Mouse (Mus musculus) hindbrain, postnatal 0 days (tissue): ENCODE data around the gene Ankrd1. TPM values are rescaled to one million over a fixed set of nuclear protein-coding genes. Genes with fewer than 3 reads are reported as not detected.

Source experiments
- ATAC-seq: fragments of 200-750 bp; cut with Nextera tagmentation; 2 replicates; pipeline ENCODE4 v1.8.0; 2017; ENCODE audit warnings: mild to moderate bottlenecking, moderate TSS enrichment, moderate library complexity
- DNase-seq: peaks from one replicate; pipeline ENCODE4 v3.0.0-alpha.2; 2015; ENCODE audit warnings: low spot score
- H3K27ac ChIP-seq: fragments of 300-500 bp; sonication (generic); 2 replicates; pipeline ENCODE4 v1.5.1; 2014; ENCODE audit warnings: mild to moderate bottlenecking
- H3K27me3 ChIP-seq: fragments of 300-500 bp; sonication (generic); 2 replicates; pipeline ENCODE4 v1.6.1; 2014; ENCODE audit warnings: low read length, mixed read lengths; ENCODE audit not compliant: insufficient read depth
- H3K36me3 ChIP-seq: fragments of 300-500 bp; sonication (generic); 2 replicates; pipeline ENCODE4 v1.6.1; 2014; ENCODE audit warnings: low read length, mixed read lengths; ENCODE audit not compliant: insufficient read depth
- H3K4me1 ChIP-seq: fragments of 300-500 bp; sonication (generic); 2 replicates; pipeline ENCODE4 v1.6.1; 2014; ENCODE audit warnings: antibody characterized with exemption, low read length, mixed read lengths; ENCODE audit not compliant: insufficient read depth
- H3K4me2 ChIP-seq: fragments of 300-500 bp; sonication (generic); 2 replicates; pipeline ENCODE4 v1.6.1; 2014; ENCODE audit warnings: low read depth, mild to moderate bottlenecking, low read length, moderate library complexity, mixed read lengths
- H3K4me3 ChIP-seq: fragments of 300-500 bp; sonication (generic); 2 replicates; pipeline ENCODE4 v1.5.1; 2014; ENCODE audit warnings: low read length
- H3K9ac ChIP-seq: fragments of 300-500 bp; sonication (generic); replicated peaks from 2 replicates; pipeline ENCODE4 v1.6.1; 2014; ENCODE audit warnings: mild to moderate bottlenecking, low read length, moderate library complexity, mixed read lengths
- H3K9me3 ChIP-seq: fragments of 300-500 bp; sonication (generic); 2 replicates; pipeline ENCODE4 v1.6.1; 2016; ENCODE audit warnings: low read length, mixed read lengths
- CTCF ChIP-seq: IDR thresholded peaks from 2 replicates; pipeline ENCODE4 v1.5.1; 2016; ENCODE audit warnings: antibody characterized with exemption, control low read depth, low read depth
- WGBS: fragments of 180-500 bp; shearing (Covaris S2); extraction: QIAGEN DNeasy Blood & Tissue Kit; methylation state at CpG from one replicate; pipeline ENCODE4 v1.1.7; 2014; 5-methylcytosine and 5-hydroxymethylcytosine counted together
- polyA plus RNA-seq: library from polyadenylated mRNA; unstranded; fragments of >200 nt; fragmentation: Nextera tagmentation; extraction: Ambion mirVana; gene quantifications from 2 replicates; pipeline ENCODE4 v1.2.1, GENCODE M21; 2015
- total RNA-seq: library from RNA; depleted of rRNA; stranded (reverse); fragments of >200 nt; gene quantifications from 2 replicates; pipeline ENCODE4 v1.2.3, GENCODE M21; 2014; rRNA removed

Gene Ankrd1
- 0.10 and 0.29 TPM in 2 replicates for total RNA-seq
- polyA plus RNA-seq: 0.09 TPM in 1 of 2 replicates, not detected in the other

GRCm38 (mm10) chr19:36119783-36120471 lies at the start of gene Ankrd1:
TSS of gene Ankrd1 (minus strand) at chr19:36120099.
- H3K9me3 ChIP-seq: no peaks in the 10 kb centered on the region; the same call in 1 of the 2 replicates
- H3K27me3 ChIP-seq: no peaks in the 10 kb centered on the region
- no peak for TF ChIP-seq CTCF
- H3K4me3 ChIP-seq: no peak within 1 kb of the TSS
- H3K9ac ChIP-seq: no peak within 1 kb of the TSS
- no peaks in the 10 kb centered on the region for H3K36me3 ChIP-seq
- H3K27ac ChIP-seq: no peak within 1 kb of the TSS
- DNase-seq: no peak
- no peak within 1 kb of the TSS for H3K4me2 ChIP-seq
- no peak for ATAC-seq
- 89% methylated on average over 14 of the region's 14 CpGs for WGBS
- H3K4me1 ChIP-seq: no peaks in the 10 kb centered on the region

GRCm38 (mm10) chr19:36169101-36169500 lies 49.2 kb upstream of the Ankrd1 start:
- 69% methylated on average over 2 of the region's 2 CpGs for WGBS

GRCm38 (mm10) chr19:36168121-36168520 lies 48.2 kb upstream of the Ankrd1 start:
- no peak for TF ChIP-seq CTCF
- Histone ChIP-seq H3K4me2 (no peak overlapping the region), H3K27ac (no peak overlapping the region), H3K9me3 (no peaks in the 10 kb centered on the region), H3K27me3 (no peaks in the 10 kb centered on the region), H3K4me1 (no peaks in the 10 kb centered on the region), H3K4me3 (no peak overlapping the region), H3K9ac (no peak overlapping the region), H3K36me3 (no peaks in the 10 kb centered on the region)
- 78% methylated on average over 4 of the region's 4 CpGs for WGBS
- ATAC-seq (no peak), DNase-seq (no peak)

More at GRCm38 (mm10) chr19:36169101-36169500, 49.2 kb upstream of the Ankrd1 start:
- H3K9me3 ChIP-seq: no peaks in the 10 kb centered on the region
- no peak for ATAC-seq
- no peak overlapping the region for H3K4me3 ChIP-seq
- no peak for DNase-seq
- no peaks in the 10 kb centered on the region for H3K27me3 ChIP-seq
- H3K27ac ChIP-seq: no peak overlapping the region
- no peak overlapping the region for H3K4me2 ChIP-seq
- H3K36me3 ChIP-seq: no peaks in the 10 kb centered on the region
- TF ChIP-seq CTCF: no peak
- H3K4me1 ChIP-seq: no peaks in the 10 kb centered on the region
- no peak overlapping the region for H3K9ac ChIP-seq

- WGBS: 85% methylated on average over 6 of the region's 6 CpGs
- H3K9me3 ChIP-seq: no peaks in the 10 kb centered on the region
- no peak for TF ChIP-seq CTCF
- no peak for ATAC-seq
- H3K4me3 ChIP-seq: no peak overlapping the region
- no peaks in the 10 kb centered on the region for H3K4me1 ChIP-seq
- no peaks in the 10 kb centered on the region for H3K27me3 ChIP-seq
- H3K9ac ChIP-seq: no peak overlapping the region
- H3K36me3 ChIP-seq: no peaks in the 10 kb centered on the region
- DNase-seq: no peak
- H3K27ac ChIP-seq: no peak overlapping the region
- no peak overlapping the region for H3K4me2 ChIP-seq
Observed at GRCm38 (mm10) chr19:36167291-36167896, 47.5 kb upstream of the Ankrd1 start.

GRCm38 (mm10) chr19:36166401-36167160 lies 46.7 kb upstream of the Ankrd1 start:
- Histone ChIP-seq H3K36me3 (no peaks in the 10 kb centered on the region), H3K27ac (no peak overlapping the region), H3K4me1 (no peaks in the 10 kb centered on the region), H3K27me3 (no peaks in the 10 kb centered on the region), H3K9me3 (no peaks in the 10 kb centered on the region), H3K4me3 (no peak overlapping the region), H3K4me2 (no peak overlapping the region), H3K9ac (no peak overlapping the region)
- no peak for DNase-seq
- WGBS: 81% methylated on average over 6 of the region's 6 CpGs
- ATAC-seq: no peak
- TF ChIP-seq CTCF: no peak

GRCm38 (mm10) chr19:36165351-36165750 lies 45.5 kb upstream of the Ankrd1 start:
- Histone ChIP-seq H3K9me3 (no peaks in the 10 kb centered on the region), H3K27me3 (no peaks in the 10 kb centered on the region), H3K4me1 (no peaks in the 10 kb centered on the region), H3K36me3 (no peaks in the 10 kb centered on the region), H3K4me3 (no peak overlapping the region), H3K27ac (no peak overlapping the region), H3K9ac (no peak overlapping the region), H3K4me2 (no peak overlapping the region)
- TF ChIP-seq CTCF: no peak
- DNase-seq: no peak
- WGBS: 80% methylated on average over 4 of the region's 4 CpGs
- ATAC-seq: no peak
